Mouse (Mus musculus): ENCODE results near the gene Tnfrsf12a.
A peak's percentile ranks its signal among the peaks of the same experiment; 100 is the strongest.

The Tnfrsf12a gene

DNA sequence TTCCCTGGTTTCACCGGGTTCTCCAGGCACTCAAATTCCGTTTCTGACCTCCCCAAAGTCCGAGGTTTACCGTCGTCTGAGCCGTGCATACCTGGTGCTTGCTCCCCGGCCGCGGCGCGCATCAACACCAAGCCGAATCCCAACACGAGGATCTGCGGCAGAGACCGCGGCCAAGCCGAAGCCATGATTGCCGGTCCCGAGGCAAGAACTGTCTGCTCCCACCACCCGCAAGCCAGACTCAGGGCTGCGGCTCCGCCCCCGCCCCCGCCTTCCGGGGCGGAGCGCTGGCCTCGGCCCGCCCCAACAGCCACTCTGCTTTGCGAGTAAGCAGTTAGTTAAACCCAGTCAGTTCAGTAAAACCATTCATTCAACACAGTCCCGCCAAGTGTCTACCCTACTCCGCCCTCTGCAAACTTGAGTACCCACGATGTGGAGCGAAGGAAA is at the start of gene Tnfrsf12a:
Gene Tnfrsf12a, minus strand, starts transcription at position 233 of the 444 bp plus-strand sequence.
- peak; percentile 92 for DNase-seq (ENCODE audit: low read depth, low spot score)

DNA sequence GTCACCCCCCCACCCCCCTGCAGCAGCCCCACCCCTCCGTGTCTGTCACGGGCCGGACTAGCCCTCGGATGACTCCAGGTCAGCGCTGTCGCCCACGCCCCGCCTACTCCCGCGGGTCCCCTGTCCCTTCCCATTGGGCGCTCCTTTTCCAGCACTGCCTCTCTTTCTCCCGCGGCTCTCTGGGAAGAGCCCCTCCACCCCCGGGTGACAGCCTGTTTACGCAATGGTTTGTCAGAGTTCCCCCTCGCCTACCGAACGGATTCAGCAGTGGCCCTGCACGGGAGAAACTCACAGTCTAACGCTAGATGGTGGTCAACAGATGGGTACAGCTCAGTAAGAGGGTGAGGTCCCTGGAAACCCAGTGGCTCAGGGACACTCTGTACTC is 49.5 kb upstream of the Tnfrsf12a start:
- peak; percentile 75 for DNase-seq (ENCODE audit: low read depth, low spot score)

DNA sequence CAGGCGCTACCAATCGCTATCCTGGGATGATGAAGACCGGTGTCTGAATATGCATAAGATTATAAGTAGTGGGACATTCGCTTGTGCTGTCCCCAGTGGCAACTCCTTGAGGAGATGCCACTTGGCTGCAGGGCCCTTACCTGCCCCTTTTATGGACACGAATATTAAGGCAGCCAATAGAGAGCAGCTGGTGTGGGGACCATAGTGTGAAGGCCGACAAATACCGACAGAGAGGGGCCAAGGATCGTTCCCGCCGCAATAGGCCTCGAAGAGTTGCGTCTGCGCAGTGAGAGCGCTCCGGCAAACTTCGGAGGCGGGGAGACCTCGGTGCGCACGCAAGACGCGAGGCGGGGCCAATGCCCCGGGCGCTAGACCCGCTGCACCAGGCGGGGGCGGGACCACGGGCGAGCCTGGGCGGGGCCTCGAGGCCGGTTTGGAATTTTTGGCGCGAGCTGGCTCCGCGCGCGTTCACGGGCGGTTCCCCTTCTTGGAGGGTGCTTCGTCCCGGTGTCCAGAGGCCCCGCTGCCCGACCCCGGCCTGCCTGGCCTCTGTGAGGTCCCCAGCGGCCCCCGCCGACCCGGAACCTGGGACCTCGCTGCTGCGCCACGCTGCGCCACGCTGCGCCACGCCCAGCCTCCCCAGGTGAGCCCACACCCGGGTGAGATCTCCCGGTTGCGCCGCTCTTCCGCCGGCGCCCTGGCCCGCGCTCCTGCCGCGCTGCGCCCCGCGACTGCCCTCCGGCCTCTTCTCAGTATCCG is 48.9 kb upstream of the Tnfrsf12a start, which contains the start of gene Pkmyt1:
Gene Pkmyt1, plus strand, starts transcription at position 338 of the 759 bp plus-strand sequence.
- DNase-seq (ENCODE audit: low read depth, low spot score) = peak; percentile 96

DNA sequence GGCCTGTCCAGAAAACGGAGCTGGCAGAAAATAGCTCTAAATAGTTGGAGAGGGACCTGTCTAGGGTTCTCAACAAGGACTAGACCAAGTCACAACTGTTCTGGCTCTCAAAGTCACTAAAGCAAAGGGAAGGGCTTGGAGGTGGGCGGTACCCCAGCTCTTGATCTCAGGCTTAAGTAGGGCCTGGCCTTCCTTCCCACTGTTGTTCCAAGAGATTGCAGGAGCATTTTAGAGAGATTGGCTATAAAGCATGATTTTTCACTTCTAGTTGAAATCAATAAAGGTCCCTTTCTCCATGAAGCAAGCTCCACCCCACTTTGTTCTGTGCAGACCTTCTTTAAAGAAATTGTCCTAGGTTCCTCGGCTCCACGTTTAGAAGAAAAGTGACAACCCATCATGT is 48.2 kb upstream of the Tnfrsf12a start:
- DNase-seq (ENCODE audit: low read depth, low spot score) = no peak

DNA sequence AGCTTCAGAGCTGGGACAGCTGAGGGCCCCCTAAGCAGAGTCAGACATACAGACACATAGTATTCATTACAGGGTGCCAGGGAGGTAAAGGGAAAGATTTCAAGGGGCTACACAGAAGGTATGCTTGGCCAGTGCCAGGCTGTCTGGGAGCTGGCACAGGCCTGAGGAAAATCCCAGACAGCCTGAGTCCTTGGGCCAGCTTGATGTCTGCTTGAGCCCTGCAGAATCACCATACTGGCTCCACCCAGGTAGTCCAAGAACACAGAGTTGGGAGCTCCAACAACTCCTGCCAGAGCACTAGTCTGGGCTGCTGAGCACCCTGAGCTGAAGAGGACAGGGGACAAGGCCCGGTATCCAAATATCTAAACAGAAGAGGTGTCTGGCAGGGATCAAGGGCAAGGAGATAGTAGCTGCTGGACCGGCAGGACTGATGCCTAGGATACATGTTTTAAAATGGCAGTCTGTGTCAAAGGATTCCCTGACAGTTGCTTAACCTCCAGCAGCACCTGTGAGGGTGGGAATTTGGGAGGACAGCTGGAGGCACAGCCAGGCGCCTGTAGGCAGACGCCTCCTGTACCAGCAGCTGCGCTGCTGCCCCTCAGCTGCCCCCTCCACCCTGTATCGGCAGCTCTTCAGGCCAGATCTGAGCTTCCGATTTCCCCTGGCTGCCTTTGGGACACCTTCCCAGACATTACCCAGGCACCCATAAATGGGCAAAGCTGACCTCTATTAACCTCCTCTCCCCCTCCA is 45.3 kb upstream of the Tnfrsf12a start, which contains the start of gene 1520401A03Rik:
Gene 1520401A03Rik, minus strand, starts transcription at position 408 of the 750 bp plus-strand sequence.
- no peak for DNase-seq (ENCODE audit: low read depth, low spot score)

DNA sequence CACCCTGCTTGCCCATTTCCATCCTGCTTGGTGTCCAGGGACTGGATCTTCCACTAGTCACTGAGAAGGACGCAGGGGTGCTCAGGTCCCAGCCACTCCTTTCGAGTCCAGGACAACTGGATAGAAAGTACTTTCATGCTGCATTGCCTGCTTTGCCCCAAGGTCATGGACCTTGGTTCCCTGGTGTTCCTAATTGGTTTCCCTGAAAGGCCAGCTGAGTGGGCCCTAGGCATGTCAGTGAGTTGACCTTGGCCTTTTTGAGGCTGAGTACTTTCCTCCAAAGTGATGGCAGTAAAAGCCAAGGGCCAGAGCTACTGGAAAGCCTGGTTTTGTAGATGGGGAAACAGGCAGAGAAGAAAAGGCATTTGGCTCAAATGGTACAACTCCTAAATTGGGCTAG is 44.6 kb upstream of the Tnfrsf12a start:
- no peak for DNase-seq (ENCODE audit: low read depth, low spot score)

DNA sequence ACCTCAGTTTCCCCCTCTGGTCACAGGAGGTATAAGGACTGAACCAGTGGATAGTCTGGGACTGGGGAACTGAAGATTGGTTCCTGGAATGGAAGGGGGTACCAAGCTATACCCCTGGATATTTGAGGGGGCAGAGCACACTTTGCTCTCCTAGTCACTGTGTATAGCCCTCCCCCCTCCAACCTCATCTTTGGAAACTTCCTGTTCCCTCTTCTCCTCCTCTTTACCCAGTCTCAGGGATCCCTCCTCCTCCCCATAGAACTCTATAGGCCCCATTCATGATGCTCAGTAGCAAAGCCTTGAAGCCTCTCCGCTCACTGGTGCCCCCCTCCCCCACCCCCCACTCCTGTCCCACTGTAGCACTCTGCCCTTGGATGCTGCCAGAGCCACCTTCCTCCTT is 42.2 kb upstream of the Tnfrsf12a start:
- DNase-seq (ENCODE audit: low read depth, low spot score) = no peak

DNA sequence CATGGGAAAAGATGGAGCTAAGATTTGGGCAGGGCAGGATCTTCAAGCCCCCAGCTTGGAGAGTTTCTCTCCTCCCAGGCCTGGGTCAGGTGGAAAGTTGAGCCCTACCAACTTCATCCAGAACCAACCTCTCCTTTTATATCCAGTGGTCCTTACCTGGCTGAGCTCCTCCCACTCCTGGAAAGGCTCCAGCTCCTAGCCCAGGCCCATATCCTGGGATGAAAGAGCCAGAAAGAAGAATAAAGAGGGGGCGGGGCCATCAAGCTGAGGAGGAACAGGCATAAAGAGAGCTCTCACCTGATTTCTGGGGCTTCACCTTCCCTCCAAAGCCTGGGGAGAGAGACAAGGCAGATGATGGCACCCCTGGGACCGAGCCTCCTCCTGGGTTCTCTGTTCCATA is 39.7 kb upstream of the Tnfrsf12a start:
- no peak for DNase-seq (ENCODE audit: low read depth, low spot score)

DNA sequence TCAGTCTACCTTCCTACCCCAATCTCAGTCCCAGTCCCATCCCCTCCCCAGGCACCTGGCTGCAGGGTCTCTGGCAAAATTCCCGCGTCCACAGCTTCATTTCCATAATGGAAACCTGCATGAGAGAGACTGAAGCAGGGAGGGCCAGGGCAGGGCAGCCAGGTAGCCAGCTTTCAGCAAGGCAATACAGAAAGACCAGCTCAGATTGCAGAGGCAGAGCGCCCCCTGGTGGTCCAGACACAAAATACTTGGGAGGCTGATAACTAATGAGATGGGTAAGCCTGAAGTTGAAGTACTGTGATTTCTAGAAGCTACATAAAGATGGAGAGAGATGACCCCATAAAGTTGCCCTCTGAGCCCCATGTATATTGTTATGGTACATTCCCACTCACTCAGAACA is 28.9 kb upstream of the Tnfrsf12a start:
- DNase-seq (ENCODE audit: low read depth, low spot score) = peak; percentile 73

DNA sequence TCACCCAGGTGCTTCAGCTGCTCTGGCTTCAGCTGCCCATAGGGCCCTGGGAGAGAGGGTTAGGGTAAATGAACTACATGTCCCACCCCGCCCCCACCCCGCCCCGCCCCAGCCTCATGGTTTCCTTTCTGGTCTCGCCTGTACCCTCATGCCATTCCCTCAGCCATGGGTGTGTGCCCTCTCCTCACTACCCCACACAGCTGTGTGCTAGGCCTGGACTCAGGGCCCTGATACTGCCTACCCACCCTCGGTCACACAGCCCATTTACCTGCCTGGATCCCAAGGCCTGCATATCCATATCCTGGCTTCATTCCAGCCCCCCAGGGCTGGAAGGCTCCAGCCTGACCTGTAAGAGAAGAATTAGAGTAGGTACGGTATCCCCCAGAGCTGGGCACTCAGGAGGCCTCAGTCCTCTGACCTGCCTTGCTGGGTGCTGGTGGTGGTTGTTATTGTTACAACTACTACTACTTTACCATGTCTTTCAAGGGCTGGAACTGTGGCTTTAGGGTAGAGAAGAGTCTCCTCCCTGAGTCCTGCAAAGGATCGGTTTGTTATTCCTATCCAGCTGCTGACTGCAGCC is 28.3 kb upstream of the Tnfrsf12a start:
- no peak for DNase-seq (ENCODE audit: low read depth, low spot score)

DNA sequence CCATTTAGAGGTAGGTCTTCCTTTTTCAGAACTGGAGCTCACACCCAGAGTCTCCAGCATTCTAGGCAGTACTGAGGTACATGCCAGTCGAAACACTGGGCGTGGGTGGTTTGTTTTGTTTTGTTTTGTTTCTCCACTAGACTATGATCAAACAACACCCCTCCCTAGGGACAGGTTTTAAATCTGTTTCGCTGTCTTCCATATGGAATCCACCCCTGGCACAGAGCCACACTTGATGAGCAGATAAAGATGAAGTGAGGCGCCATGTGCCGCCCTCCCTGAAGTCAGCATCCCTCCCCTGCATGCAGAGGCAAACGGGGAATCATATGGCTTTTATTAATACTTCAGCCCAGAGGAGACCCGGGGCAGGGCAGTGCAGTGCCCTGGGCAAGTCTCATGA is 27.5 kb upstream of the Tnfrsf12a start:
- DNase-seq (ENCODE audit: low read depth, low spot score) = no peak

DNA sequence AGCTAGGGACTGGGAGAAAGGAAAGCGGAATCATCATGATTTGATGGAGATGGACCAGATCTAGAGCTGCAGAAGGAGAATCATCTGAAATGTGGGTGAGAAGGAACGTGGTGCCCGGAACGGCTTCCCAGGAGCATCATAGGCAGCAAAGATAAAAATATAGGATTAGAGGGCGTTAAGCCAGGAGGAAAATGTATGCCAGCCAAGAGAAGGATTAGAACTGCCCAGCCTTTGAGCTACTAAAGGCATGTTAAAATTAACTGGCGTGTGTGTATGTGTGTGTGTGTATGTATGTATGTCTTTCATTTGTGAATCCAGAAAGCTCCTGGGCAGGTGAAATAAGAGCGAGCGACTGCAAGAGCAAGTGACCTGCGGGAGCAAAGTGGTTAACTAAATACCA is 26.0 kb upstream of the Tnfrsf12a start:
- no peak for DNase-seq (ENCODE audit: low read depth, low spot score)

DNA sequence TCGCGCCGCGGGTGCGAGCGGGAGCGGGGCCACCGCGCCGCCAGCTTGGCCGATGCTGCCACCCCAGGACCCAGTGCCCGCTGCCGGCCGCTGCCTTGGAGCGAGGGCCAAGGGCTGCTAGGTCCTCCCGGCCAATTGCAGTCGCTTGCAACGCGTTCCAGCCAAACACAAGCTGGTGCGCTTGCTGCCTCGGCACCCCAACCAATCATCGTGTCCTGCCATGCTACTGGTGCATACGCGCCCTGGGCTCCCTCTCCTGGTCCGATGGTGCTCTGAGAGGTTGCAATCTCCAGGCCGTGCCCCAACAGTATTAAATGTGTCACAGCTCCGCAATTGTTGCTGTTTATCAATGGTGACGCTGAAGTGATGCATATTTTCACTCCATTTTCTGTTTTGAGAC is 22.8 kb upstream of the Tnfrsf12a start:
- peak; percentile 90 for DNase-seq (ENCODE audit: low read depth, low spot score)

DNA sequence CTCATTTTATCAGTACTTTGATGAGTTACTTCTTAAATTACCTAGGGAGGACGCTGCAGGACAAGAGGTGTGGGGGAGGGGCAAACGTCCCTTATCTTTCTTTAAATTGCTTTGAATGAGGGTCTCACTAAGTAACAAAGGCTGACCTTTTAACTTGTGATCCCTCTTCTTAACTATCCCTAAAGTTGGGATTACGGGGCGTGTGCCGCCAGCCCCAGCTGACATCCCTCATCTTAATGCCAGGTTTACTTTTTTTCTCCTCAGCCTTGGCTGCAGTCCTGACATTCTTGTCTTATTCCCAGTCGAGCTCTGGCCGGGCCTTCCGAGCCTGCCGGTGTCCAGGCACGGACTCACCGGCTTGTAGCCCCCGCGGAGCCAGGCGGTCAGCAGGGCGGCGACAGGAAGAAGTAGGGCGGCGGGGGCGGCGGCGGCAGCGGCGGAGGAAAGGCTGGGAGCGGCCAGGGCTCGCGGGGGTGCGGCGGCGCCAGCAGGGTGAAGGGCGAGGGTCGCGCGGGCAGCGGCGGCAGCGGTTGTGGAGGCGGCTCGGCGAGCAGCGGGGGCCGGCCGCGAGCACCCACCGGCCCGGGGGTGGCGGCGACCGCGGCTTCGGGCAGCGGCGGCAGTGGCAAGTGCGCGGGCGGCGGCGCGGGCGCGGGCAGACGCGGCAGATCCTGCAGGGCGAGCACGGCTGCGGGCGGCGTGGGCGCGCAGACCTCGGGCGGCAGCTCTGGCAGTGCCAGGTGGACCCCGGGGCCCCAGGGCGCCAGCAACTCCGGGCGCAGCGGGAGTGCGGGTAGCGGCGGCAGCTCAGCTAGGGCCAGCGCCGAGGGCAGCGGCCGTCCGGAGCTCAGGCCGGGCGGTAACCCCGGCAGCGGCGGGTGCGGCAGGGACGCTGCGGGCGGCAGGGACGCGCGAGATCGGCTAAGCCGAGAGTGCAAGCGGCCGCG is 22.1 kb upstream of the Tnfrsf12a start:
- peak; percentile 26 for DNase-seq (ENCODE audit: low read depth, low spot score)

DNA sequence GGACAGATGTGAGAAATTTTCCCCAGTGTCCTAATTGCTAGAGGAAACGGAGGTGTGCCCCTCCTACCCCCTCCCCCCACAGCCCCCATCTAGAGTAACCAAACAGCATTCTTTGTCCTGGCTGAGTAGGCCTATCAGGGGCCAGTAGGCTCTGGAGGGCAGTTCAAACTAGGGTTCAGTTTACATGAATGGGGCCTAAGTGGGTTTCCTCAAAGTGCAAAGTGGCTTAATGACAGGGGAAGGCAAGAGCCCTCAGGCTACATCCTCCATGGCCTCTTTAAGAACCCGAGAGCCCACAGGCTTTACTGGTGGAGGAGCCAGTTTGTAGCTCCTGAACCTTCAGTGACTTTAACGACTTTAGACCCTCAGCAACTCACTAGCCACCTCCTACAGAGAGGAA is 18.5 kb upstream of the Tnfrsf12a start:
- no peak for DNase-seq (ENCODE audit: low read depth, low spot score)

DNA sequence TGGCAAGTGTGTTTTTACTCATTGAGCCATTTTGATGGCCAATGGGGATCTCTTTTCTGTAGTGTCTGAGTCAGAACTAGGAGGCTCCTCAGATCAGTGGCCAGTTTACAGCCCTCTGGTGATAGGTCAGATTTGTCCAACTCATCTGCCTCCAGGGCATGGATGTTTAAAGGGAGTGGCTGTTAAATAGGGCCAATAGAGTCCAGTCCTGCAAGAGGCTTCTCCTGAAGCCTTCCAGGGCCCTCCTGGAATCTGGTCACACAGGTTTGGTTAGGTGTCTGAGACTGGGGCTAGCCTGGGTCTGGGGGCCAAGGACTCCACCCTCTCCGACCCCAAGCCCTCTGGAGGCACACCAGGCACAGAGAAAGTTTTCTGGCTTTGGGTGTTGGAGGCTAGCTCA is 17.2 kb upstream of the Tnfrsf12a start:
- no peak for DNase-seq (ENCODE audit: low read depth, low spot score)

DNA sequence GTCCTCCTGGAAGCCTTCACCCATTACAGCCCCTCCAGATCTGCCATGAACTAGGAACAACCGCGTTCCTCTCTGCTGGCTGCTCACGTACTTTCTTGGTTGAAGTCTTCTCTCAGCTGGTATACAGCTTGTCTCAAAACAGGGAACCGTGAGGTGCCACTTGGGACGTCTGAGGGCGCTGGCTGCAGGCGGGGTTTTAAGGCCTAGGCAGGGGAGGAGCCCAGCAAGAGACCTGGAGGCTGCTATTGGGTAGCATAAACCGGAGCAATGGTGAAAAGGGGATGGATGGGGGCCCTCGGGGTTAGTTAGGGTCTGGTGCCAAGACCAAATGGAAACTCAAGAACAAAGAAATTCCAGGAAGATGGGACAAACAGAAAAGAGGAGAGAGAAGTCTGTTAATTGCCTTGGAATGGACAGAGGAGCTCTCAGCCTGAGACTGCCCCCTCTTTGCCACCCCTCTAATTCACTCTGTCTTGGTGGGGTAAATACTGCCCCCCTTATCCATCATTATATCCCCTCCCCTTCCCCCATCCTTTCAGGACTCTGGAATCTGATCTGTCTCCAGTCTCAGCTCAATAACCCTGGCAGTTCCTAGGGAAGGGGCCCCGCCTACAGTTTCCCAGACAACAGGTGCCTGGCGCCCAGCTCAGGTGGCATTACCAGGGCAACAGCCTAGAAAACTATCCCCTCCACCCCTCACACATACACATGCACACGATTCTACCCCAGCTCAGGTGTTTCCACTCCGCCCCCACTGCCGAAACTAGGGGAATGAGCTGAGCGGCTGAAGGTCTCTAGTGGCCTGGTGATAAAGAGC is 6.8 kb upstream of the Tnfrsf12a start, which contains the start of gene Cldn9:
Gene Cldn9, minus strand, starts transcription at position 171 of the 817 bp plus-strand sequence.
- DNase-seq (ENCODE audit: low read depth, low spot score) = peak; percentile 27

DNA sequence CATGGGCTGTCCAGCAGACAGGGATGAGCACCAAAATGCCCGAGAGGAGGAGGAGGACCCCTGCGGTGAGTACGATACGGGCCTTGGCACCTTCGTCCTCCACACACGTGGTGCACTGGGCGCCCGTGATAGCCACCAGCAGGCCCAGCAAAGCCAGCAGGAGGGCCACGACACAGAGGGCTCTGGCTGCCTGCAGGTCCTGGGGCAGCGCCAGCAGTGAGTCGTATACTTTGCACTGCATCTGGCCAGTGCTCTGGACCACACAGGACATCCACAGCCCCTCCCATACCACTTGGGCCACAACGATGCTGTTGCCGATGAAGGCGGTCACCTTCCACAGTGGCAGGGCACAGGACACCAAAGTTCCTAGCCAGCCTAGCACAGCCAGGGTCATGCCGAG is 6.0 kb upstream of the Tnfrsf12a start:
- DNase-seq (ENCODE audit: low read depth, low spot score) = no peak

DNA sequence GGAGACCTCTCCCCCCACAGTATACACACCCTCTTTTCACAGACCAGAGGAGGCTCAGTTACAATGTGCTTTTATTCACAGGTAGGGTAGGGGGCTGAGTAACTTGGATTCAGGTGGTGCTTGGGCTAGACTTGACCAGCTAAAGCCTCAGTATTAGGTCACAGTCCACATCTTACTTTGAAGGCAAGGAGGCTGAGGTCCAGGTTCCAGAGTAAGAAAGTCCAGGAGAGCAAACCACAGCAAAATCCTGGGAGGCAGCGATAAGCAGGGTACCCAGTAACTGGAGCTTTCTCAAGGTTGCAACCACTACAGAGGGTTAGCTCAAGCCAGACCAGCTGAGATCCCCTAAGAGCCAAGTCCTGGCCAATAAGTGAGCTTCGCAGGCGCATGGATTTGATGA is 5.3 kb upstream of the Tnfrsf12a start:
- no peak for DNase-seq (ENCODE audit: low read depth, low spot score)

DNA sequence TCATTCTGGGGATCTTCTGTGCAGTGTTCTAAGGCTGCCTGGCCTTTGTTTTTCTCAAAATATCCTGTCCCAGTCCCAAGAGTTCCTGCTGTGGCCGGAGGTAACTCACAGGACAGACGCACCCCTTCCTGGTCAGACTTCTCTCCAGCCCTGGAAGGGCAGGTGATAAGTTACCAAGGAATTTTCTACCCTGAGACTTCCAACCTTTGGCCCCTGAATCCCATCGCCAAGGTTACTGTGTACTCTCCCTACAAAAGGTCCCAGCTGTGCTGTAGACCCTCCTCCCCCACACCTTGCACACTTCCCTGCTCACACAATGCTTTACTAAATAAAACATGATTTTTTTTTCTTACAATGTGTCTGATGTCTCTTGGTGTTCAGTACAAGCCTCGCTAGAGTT is 4.8 kb upstream of the Tnfrsf12a start:
- no peak for DNase-seq (ENCODE audit: low read depth, low spot score)

All from A20 (cell line).